Mouse (Mus musculus): ENCODE results near the gene Adgrb2. TPM values are rescaled to one million over a fixed set of nuclear protein-coding genes. Genes with fewer than 3 reads are reported as not detected.

The Adgrb2 gene
- total and polyA plus RNA-seq, 3 experiments = 0.04 to 0.15 TPM; not detected in 1

DNA sequence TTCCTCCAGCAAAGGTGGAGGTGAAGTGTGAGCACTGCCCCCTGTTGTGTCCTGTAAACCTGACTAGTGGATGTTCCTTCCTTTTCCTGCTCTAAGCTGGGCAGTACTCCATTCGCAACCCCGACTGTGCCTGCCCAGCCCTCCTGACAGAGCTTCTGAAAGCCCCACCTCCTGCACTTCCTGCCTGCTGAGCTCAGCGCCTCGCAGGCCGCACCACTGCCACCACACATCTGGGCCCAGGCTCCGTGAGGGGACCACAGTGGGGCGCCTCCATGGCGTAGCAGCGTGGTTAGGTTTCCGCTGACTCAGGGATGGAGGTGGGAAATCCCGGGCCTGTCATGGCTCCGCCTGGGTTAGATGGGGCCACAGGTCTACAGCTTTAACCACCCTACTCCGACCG, 60.9 kb downstream of the Adgrb2 start:
- H3K27me3 ChIP-seq (ENCODE audit: control insufficient read depth in 1 of 2, insufficient read depth in 2 of 2, low read length in 2 of 2) = peaks cover 0 to 12% of the 10 kb centered on the region in 2 experiments; a peak in 2 of 4 replicates
- no peak overlapping the region for H3K4me3 ChIP-seq (ENCODE audit: control insufficient read depth in 1 of 2, insufficient read depth in 1 of 2, low read depth in 2 of 2, low read length in 2 of 2)

DNA sequence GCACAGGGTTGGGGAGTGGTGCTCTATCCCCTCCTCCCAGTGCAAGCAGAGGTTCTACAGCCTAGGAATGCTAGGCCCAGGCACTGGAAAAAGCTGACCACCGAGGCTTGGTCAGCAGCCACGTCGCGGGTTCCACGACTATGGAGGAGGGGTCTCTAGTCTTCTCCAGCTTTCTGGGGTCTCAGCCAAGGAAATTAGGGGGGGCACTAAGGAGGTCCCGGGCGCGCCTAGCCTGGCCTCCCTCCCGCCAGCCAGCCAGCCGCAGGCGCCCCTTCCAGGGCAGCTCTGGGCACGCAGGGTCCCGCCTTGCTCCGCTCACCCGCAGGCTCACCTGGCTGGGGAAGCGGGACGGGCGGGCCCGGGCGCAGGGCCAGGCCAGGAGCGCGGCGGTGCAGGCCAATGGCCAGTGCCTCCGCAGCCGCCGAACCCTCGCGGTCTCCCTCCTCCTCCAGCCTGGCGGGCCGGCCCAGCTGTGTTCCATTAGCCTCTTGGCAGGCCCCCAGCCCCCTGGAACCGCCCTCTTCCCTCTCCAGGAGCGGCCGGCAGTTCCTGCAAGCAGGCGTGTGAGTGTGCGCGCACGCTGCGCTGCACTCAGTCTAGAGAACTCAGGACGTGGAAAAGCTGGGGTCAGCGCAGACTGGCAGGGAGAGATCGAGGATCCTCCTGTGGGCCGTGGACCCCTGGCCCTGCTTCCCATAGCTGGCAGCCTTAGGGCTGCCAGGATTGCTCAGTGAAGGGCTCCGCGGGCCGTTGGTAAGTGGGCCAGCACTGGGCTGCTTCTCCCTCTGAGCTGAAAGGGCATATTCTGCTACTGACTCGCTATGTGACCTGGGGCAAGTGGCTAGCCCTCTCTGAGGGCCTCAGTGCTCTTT, 62.9 kb downstream of the Adgrb2 start, which contains the start of gene Col16a1:
Col16a1 (plus strand) TSS at position 510 of the 872 bp plus-strand sequence.
- Histone ChIP-seq H3K9me3 (replicated peaks; ENCODE audit: insufficient read depth, low read length) (no peaks in the 10 kb centered on the region), H3K79me2 (ENCODE audit: control insufficient read depth, insufficient read depth, low read length, poor library complexity) (no peaks in the 10 kb centered on the region), H3K9ac (ENCODE audit: control insufficient read depth, low read depth, low read length, poor library complexity, severe bottlenecking) (no peak within 1 kb of the TSS), H3K27ac (ENCODE audit: control insufficient read depth, low read depth, low read length) (no peak within 1 kb of the TSS), H3K27me3 (ENCODE audit: control insufficient read depth in 1 of 2, insufficient read depth in 2 of 2, low read length in 2 of 2) (peaks cover 0 to 5% of the 10 kb centered on the region in 2 experiments; a peak in 2 of 4 replicates), H3K36me3 (ENCODE audit: control insufficient read depth in 1 of 2, insufficient read depth in 2 of 2, low read length in 2 of 2) (no peaks in the 10 kb centered on the region), H3K4me1 (ENCODE audit: control insufficient read depth in 1 of 2, insufficient read depth in 2 of 2, low read length in 2 of 2) (no peaks in the 10 kb centered on the region), H3K4me3 (ENCODE audit: control insufficient read depth in 1 of 2, insufficient read depth in 1 of 2, low read depth in 2 of 2, low read length in 2 of 2) (no peak within 1 kb of the TSS)
- TF ChIP-seq KAT2A (conservative IDR thresholded peaks at IDR 0.05; ENCODE audit: low read depth, low read length) = no peak
- TF ChIP-seq NRF1 (IDR thresholded peaks at IDR 0.05; ENCODE audit: insufficient read depth, low read depth, low read length, poor library complexity, severe bottlenecking) = no peak
- no peak for TF ChIP-seq MAFK (IDR thresholded peaks at IDR 0.05; ENCODE audit: borderline replicate concordance, low read depth, low read length)
- no peak for TF ChIP-seq POLR2AphosphoS2 (IDR thresholded peaks at IDR 0.05; ENCODE audit: low read length)
- TF ChIP-seq POLR2AphosphoS5 (IDR thresholded peaks at IDR 0.05; ENCODE audit: borderline replicate concordance, low read depth, low read length) = no peak
- no peak for TF ChIP-seq USF1 (IDR thresholded peaks at IDR 0.05; ENCODE audit: low read depth, low read length)
- no peak for TF ChIP-seq CHD2 (IDR thresholded peaks at IDR 0.05; ENCODE audit: low read length)
- TF ChIP-seq ELF1 (IDR thresholded peaks at IDR 0.05; ENCODE audit: low read depth, low read length) = no peak
- no peak for TF ChIP-seq UBTF (IDR thresholded peaks at IDR 0.05; ENCODE audit: borderline replicate concordance, insufficient read depth, low read depth, low read length)
- TF ChIP-seq MYC (IDR thresholded peaks at IDR 0.05; ENCODE audit: low read depth, low read length) = no peak
- no peak for TF ChIP-seq ZC3H11A (IDR thresholded peaks at IDR 0.05; ENCODE audit: low read depth, low read length)
- no peak for TF ChIP-seq HCFC1 (IDR thresholded peaks at IDR 0.05; ENCODE audit: low read depth, low read length)
- TF ChIP-seq CHD1 (IDR thresholded peaks at IDR 0.05; ENCODE audit: low read depth, low read length) = no peak
- no peak for TF ChIP-seq MAZ (IDR thresholded peaks at IDR 0.05; ENCODE audit: low read depth, low read length)
- no peak for TF ChIP-seq MAX (IDR thresholded peaks at IDR 0.05; ENCODE audit: low read length)
- TF ChIP-seq RCOR1 (IDR thresholded peaks at IDR 0.05; ENCODE audit: low read depth, low read length) = no peak
- no peak for TF ChIP-seq SIN3A (IDR thresholded peaks at IDR 0.05; ENCODE audit: low read length)
- no peak for TF ChIP-seq TAL1 (IDR thresholded peaks at IDR 0.05; ENCODE audit: low read length)
- TF ChIP-seq MYB (IDR thresholded peaks at IDR 0.05; ENCODE audit: low read depth, low read length) = no peak
- TF ChIP-seq TCF12 (IDR thresholded peaks at IDR 0.05; ENCODE audit: low read depth, low read length) = no peak
- DNase-seq (ENCODE audit: low read depth, low spot score) = no peak

More for the DNA sequence above, 60.9 kb downstream of the Adgrb2 start:
- no peak overlapping the region for H3K27ac ChIP-seq (ENCODE audit: control insufficient read depth, low read depth, low read length)
- no peak for DNase-seq (ENCODE audit: low read depth, low spot score)
- no peaks in the 10 kb centered on the region for H3K79me2 ChIP-seq (ENCODE audit: control insufficient read depth, insufficient read depth, low read length, poor library complexity)
- TF ChIP-seq MYB (IDR thresholded peaks at IDR 0.05; ENCODE audit: low read depth, low read length) (no peak), CHD2 (IDR thresholded peaks at IDR 0.05; ENCODE audit: low read length) (no peak), ZNF384 (IDR thresholded peaks at IDR 0.05; ENCODE audit: low read depth, low read length) (no peak), RAD21 (IDR thresholded peaks at IDR 0.05; ENCODE audit: low read depth, low read length) (no peak), JUND (IDR thresholded peaks at IDR 0.05; ENCODE audit: low read depth, low read length) (no peak), MXI1 (IDR thresholded peaks at IDR 0.05; ENCODE audit: low read depth, low read length) (no peak), ETS1 (IDR thresholded peaks at IDR 0.05; ENCODE audit: low read depth, low read length) (no peak), NELFE (IDR thresholded peaks at IDR 0.05; ENCODE audit: low read depth, low read length) (no peak), ELF1 (IDR thresholded peaks at IDR 0.05; ENCODE audit: low read depth, low read length) (no peak), SIN3A (IDR thresholded peaks at IDR 0.05; ENCODE audit: low read length) (no peak), ZKSCAN1 (IDR thresholded peaks at IDR 0.05; ENCODE audit: low read depth, low read length) (no peak), SMC3 (IDR thresholded peaks at IDR 0.05; ENCODE audit: low read depth, low read length) (no peak), E2F4 (IDR thresholded peaks at IDR 0.05; ENCODE audit: borderline replicate concordance, low read depth, low read length) (no peak), ZMIZ1 (IDR thresholded peaks at IDR 0.05; ENCODE audit: low read depth, low read length) (no peak), BHLHE40 (IDR thresholded peaks at IDR 0.05; ENCODE audit: borderline replicate concordance, low read depth, low read length) (no peak), NRF1 (IDR thresholded peaks at IDR 0.05; ENCODE audit: insufficient read depth, low read depth, low read length, poor library complexity, severe bottlenecking) (no peak)
- no peaks in the 10 kb centered on the region for H3K9me3 ChIP-seq (replicated peaks; ENCODE audit: insufficient read depth, low read length)
- H3K36me3 ChIP-seq (ENCODE audit: control insufficient read depth in 1 of 2, insufficient read depth in 2 of 2, low read length in 2 of 2) = no peaks in the 10 kb centered on the region
- H3K9ac ChIP-seq (ENCODE audit: control insufficient read depth, low read depth, low read length, poor library complexity, severe bottlenecking) = no peak overlapping the region
- H3K4me1 ChIP-seq (ENCODE audit: control insufficient read depth in 1 of 2, insufficient read depth in 2 of 2, low read length in 2 of 2) = no peaks in the 10 kb centered on the region

Measured in MEL (cell line).